Mouse (Mus musculus) spleen, postnatal 36 days (tissue): ENCODE results near the gene Numbl.

Experiments used
- DNase-seq, 2 experiments: peaks; one replicate each; pipeline ENCODE4 v3.0.0; 2022; ENCODE audit warnings: low spot score in 2 of 2, mixed read lengths in 1 of 2

Gene Numbl

DNA sequence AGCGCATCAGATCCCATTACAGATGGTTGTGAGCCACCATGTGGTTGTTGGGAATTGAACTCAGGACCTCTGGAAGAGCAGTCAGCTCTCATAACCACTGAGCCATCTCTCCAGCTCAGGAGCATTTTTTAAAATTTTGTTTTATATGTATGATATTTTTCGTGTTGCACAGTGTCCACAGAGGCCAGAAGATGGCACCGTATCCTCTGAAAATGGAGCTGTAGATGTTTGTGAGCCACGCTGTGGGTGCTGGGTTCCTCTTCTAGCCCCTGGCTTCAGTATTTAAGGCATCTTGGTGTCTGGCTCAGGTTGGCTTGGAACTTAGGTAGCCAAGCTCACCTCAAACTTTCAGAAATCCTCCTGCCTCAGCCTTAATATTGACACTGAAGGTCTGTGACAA is 38.3 kb downstream of the Numbl start:
- no peak for DNase-seq

DNA sequence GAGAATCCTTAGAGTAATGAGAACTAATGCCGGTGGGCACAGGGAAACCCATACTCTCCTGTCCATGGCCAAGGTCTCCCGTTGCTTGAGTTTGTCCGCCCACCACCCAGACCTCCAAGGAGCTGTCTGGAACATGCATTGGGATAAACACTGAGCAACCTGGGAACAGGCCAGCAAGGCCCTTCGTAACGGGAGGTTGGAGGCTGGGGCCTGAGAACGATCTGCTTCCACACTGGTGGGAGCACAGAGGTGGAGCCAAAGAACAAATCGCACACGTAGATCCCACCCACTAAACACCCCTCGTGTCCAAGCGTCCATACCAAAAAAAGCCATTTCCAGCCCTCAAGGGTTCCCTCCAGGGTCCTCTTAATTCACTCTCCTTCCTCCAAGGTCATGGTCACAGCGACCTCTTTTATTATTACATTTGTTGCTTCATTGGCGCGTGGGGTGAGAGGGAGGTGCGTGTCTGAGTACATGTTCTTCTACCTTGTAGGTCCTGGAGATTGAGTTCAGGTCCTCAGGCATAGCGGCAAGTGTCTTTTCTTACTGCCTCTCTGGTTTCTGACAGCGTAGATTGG is 39.9 kb downstream of the Numbl start:
- DNase-seq, result no peak

- DNase-seq, result no peak
These were observed 40.6 kb downstream of the Numbl start for GRCm38 (mm10) chr7:27298816-27299215.

- no peak for DNase-seq
These were observed 42.1 kb downstream of the Numbl start for GRCm38 (mm10) chr7:27300351-27300750.

GRCm38 (mm10) chr7:27300801-27301200 is 42.6 kb downstream of the Numbl start:
- no peak for DNase-seq

DNA sequence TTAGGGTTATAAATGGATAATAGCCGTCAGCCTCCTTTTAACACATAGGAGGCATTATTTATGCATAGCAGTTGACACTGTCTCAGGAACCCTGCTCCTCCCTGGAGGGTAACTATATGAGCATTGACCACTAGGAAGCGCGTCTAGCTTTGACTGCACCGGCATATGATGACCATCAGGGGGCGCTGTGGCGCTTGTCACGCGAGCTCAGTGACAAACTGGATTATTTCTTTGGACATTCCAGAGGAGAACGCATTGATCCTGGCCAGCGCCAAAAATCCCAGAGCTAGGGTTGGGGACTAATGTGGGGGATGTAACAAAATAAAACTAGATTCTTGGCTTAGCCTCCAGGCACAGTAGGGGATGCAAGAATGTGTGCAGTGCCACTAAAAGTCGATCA is 43.9 kb downstream of the Numbl start:
- DNase-seq, result peak; percentile 20 to 29

GRCm38 (mm10) chr7:27305091-27305730 is 47.0 kb downstream of the Numbl start:
- DNase-seq, result no peak

DNA sequence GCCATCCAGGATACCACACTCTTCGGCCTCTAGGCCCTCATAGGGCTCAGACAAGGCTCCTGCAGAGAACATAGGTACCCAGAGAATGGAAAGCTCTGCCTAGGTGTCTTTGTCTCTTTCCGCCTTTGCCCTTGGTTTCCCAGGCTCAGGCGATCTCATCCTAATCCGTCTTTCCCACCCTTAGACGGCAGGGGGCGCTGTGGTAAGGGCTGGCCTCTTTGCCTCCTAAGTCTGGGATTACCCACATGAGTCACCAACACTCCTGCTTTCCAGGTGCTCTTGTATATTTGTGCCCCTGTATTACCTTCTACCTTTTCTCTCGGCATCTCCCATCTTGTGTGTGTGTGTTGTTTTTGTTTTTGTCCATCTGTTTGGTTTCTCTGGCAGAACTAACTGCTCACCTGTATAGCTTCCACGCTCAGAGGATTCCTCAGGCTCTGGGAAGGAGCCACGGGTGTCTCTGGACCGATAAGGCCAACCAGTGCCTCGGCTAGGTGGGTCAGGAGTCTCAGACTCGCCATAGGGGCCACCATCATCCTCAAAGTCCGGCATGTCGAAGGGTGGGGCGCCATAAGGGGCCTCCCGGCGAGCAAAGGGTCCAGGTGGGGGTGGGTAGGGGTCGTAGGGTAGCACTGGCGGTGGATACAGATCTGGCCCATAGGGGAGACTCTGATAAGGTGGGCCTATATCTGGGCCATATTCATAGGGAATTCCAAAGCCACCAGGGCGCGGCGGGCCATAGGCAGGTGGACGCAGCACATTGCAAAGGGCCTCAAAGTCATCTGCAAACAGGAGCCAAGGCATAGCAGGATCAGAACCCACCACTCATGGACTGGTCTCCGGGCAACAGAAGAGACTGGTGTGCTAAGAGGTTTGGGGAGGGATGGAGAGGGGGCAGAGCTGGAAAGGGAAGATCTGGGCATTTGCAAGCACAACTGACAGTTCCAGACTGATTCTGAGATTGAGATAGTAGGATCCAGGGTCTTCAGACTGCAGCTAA is 48.2 kb downstream of the Numbl start:
- no peak for DNase-seq

DNA sequence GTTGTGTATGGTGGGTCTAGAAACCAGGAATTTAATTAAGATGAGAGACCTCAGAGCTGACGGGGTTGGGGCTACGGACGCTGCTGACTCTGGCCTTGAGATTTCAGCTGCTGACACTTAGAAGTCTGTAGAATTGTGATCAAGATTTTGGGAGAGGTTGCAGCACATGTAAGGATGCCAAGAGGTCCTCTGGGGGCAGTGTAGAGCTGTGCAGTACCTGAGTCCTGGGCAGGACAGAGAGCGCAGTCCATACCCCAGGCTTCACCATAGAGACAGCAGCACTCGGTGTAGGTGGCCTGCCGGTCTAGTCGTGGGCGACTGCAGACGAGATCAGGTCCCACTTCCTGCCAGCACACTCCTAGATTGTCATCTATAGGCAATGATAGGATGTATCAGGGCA is 49.3 kb downstream of the Numbl start:
- no peak for DNase-seq

- DNase-seq, result no peak
These were observed 50.8 kb downstream of the Numbl start for GRCm38 (mm10) chr7:27308821-27309549.

- no peak for DNase-seq
These were observed 51.6 kb downstream of the Numbl start for GRCm38 (mm10) chr7:27309832-27310231.

GRCm38 (mm10) chr7:27310306-27310705 is 52.1 kb downstream of the Numbl start:
- no peak for DNase-seq

- DNase-seq, result no peak
These were observed 52.8 kb downstream of the Numbl start for GRCm38 (mm10) chr7:27310996-27311535.

DNA sequence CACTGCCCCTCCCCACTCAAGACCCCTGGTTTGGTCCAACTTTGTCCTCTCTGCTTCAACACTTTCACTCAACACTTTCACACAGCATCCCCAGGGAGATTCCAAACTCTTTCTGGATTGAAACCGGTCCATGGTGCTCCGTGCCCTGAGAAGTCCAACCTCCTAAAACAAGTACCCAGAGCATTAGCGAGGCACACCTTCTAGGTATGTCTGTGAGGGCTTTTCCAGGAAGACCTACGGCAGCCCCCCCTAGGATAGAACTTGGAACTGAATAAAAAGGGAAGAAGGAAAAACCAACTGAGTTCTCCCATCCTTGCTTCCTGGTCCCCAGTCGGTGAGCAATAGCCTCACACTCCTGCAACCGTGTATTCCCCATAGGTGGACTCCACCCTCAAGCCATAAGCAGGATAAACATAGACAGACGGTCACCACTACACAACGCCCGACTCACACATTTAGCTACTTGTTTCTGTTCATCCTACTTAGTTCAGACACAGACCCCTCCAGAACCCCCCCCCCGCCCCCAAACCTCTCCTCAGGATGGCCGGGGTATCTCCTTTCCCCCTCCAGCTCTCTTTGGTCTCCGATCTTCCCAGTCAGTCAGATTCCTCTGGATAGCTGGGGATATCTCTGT is 53.5 kb downstream of the Numbl start:
- no peak for DNase-seq

- no peak for DNase-seq
These were observed 56.2 kb downstream of the Numbl start for GRCm38 (mm10) chr7:27314393-27314792.

DNA sequence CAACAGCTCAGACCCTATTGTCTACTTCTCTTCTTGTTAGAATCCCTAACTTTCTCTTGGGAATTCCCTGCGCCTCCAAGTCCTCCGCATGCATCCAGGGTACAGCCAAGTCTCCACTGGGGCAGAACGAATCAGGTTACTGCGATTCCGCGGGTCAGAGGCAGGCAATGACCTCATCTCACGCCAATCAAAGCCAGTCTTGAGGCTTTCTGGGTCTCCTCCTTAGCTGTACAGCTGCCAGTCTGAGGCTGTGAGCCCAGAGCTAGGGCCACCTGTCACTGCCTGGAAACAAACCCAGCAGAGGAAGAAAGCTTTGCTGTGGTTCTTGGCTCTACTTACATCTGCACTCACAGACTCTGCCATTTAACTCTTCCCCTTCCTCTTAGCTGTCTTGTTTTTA is 57.7 kb downstream of the Numbl start:
- DNase-seq, result no peak

- no peak for DNase-seq
These were observed 61.2 kb downstream of the Numbl start for GRCm38 (mm10) chr7:27319411-27319810.

DNA sequence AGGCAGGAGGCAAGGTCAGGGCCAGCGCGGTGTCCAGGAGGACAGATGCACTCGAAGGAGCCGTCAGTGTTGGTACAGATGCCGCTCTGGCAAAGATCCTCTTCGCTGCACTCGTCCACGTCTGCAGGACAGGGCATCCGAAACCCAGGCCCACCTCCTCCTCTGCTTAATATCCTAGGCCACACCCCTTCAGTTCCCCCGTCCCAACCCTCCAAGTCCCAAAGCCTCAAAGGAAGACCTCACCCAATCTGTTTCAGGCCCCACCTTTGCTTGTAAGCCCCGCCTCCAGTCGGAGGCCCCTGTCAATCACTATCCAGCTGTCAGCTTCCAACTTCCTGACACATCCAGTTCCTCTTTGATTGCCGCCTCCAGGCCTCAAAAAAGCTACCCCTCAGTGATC is 64.1 kb downstream of the Numbl start:
- DNase-seq, result no peak

- no peak for DNase-seq
These were observed 64.8 kb downstream of the Numbl start for GRCm38 (mm10) chr7:27323001-27323400.

DNA sequence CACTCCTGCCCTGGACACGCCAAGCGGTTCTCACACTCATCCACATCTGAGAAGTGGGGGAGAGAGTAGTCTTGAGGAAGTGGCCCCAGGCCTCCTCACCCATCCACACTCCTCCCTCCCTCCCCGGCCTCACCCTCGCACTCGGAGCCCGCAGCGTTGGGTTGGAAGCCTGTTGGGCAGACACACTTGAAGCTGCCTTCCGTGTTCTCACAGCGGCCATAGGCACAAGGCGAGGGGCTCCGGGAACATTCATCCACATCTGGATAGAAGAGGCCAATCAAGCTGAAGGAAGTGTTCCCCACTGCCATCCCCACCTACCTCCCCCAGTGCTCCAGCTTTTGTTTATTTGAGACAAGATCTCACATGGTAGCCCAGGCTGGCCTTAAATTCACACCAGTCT is 65.9 kb downstream of the Numbl start:
- no peak for DNase-seq

DNA sequence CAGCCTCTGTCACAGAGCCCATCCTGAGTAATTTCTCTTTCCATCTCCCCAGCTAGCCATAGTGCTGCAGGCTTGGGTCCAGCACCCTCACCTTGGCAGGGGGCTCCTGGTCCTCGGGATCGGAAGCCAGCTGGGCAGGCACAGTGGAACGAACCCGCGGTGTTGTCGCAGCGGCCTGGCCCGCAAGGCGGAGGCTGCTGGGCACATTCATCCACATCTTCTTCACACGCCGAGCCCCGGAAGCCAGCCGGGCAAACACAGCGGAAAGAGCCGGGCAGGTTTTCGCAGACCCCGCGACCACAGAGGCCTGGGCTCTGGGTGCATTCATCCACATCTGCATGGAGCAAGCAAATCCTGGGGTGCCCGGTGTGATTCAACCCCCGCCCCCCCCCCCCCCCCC is 66.7 kb downstream of the Numbl start:
- no peak for DNase-seq
